Mouse (Mus musculus) small intestine, adult 2 months (tissue): ENCODE results near the gene Gm20388.

Experiments used
- CTCF ChIP-seq: fragments of 200-500 bp; IDR thresholded peaks from 2 replicates; pipeline ENCODE4 v1.5.1; 2012; ENCODE audit warnings: low read depth, mild to moderate bottlenecking, control low read depth, inconsistent platforms, low read length, moderate library complexity, mixed read lengths; ENCODE audit not compliant: insufficient replicate concordance, insufficient read length; ENCODE audit errors: extremely low read depth
- POLR2A ChIP-seq: fragments of 200-500 bp; IDR thresholded peaks from 2 replicates; pipeline ENCODE4 v1.6.1; 2012; ENCODE audit warnings: low read depth, mild to moderate bottlenecking, control low read depth, inconsistent platforms, low read length, moderate library complexity

DNA sequence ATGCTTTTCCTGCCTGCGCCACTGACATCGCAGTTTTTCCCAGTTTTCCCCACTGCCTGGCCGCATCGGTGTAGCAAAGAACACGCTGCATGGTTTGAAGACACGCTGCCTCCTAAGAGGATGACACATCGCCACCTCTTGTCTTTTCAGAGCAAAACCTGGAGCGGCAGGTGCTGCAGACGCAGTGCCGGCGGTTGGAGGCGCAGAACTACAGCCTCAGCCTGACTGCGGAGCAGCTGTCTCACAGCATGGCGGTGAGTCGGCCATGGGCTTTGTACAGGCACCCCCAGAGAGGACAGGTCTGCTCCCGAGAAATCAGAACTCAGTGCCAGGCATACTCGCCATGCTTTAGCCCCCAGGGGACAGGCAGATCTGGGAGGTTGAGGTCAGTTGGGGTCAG, 667.2 kb downstream of the Gm20388 start:
- TF ChIP-seq CTCF (no peak), POLR2A (no peak)
